In genomic region chr10:116208727-116209115, GRCm38 (mm10) we compare ENCODE assay signal across 11 mouse cellular contexts.
A peak's percentile ranks its signal among the peaks of the same experiment; 100 is the strongest.
DNase-seq lines count a peak whose midpoint lies in the region; ATAC-seq and TF ChIP-seq lines count a peak whose summit lies in the region.
"Had no signal": no experiment of that assay in that cellular context is flagged by ENCODE, and none has a peak within 500 bp of the region (broad histone marks: within the 10 kb centered on the region; RNA-seq: fewer than 3 reads in every experiment).

No protein-coding gene starts in this region.

- no peak for TF ChIP-seq POLR2A in thymus, adult 2 months (IDR thresholded peaks at IDR 0.05; ENCODE audit: control insufficient read depth, extremely low read depth, insufficient read depth, low read length, poor library complexity)

- H3K4me2 ChIP-seq in kidney, embryonic 14.5 days (replicated peaks; ENCODE audit: low read depth, low read length), result no peak overlapping the region
- H3K4me2 ChIP-seq in heart, embryonic 11.5 days, result peak overlapping the region; percentile 50

- H3K27ac ChIP-seq in kidney, embryonic 14.5 days (ENCODE audit: low read depth, low read length), result no peak overlapping the region
- H3K27ac ChIP-seq in heart, embryonic 11.5 days (ENCODE audit: low read depth, low read length), result no peak overlapping the region
- H3K27ac ChIP-seq in thymus, adult 2 months (ENCODE audit: control insufficient read depth, insufficient read depth, low read length), result no peak overlapping the region

- 49% methylated on average over 9 of the region's 9 CpGs for WGBS in kidney, embryonic 14.5 days
- WGBS in heart, embryonic 11.5 days (ENCODE audit: insufficient replicate concordance), result 20% methylated on average over 9 of the region's 9 CpGs
- WGBS in thymus, adult 2 months, result 28% methylated on average over 9 of the region's 9 CpGs

- H3K4me3 ChIP-seq in kidney, embryonic 14.5 days (ENCODE audit: low read length), result no peak overlapping the region
- H3K4me3 ChIP-seq in heart, embryonic 11.5 days (ENCODE audit: low read depth, low read length), result no peak overlapping the region
- H3K4me3 ChIP-seq in thymus, adult 2 months (ENCODE audit: control insufficient read depth, insufficient read depth, low read length), result no peak overlapping the region
- H3K4me3 ChIP-seq: erythroblast, embryonic 14.5 days; hindbrain, embryonic 15.5 days had no signal

- no peak for TF ChIP-seq CTCF in thymus, adult 2 months (IDR thresholded peaks at IDR 0.05; ENCODE audit: borderline replicate concordance, control insufficient read depth, extremely low read depth, insufficient read depth, low read length, poor library complexity)

- no peak; the same call in 1 of the 2 replicates for ATAC-seq in kidney, embryonic 14.5 days (ENCODE audit: low FRiP score, low TSS enrichment)
- 0 out of 2 replicates have a peak, but pooled peaks have one; percentile 7 for ATAC-seq in heart, embryonic 11.5 days (replicated peaks; ENCODE audit: insufficient number of reproducible peaks, low FRiP score, low TSS enrichment)

- peak; percentile 45 for DNase-seq in kidney, adult 11 months
- peak; percentile 66 for DNase-seq in kidney, postnatal 14 days
- DNase-seq in lung, postnatal 25 days (ENCODE audit: low spot score), result peak; percentile 49
- no peak for DNase-seq in left cerebral cortex, postnatal 25 days (ENCODE audit: low spot score in 2 of 2)
- DNase-seq in MN1 (ENCODE audit: low spot score), result no peak
- no peak for DNase-seq in thymus, adult 2 months

- no peaks in the 10 kb centered on the region for H3K36me3 ChIP-seq in kidney, embryonic 14.5 days (ENCODE audit: control insufficient read depth, insufficient read depth, low read length)
- no peaks in the 10 kb centered on the region for H3K36me3 ChIP-seq in heart, embryonic 11.5 days (ENCODE audit: control insufficient read depth, insufficient read depth, low read length)
- H3K36me3 ChIP-seq in thymus, adult 2 months (ENCODE audit: control insufficient read depth, insufficient read depth, low read length), result no peaks in the 10 kb centered on the region
- H3K36me3 ChIP-seq: hindbrain, embryonic 15.5 days had no signal

- H3K4me1 ChIP-seq in kidney, embryonic 14.5 days (ENCODE audit: control insufficient read depth, insufficient read depth, low read length), result 0 out of 2 replicates have a peak, but pooled peaks cover 4% of the 10 kb centered on the region
- no peaks in the 10 kb centered on the region for H3K4me1 ChIP-seq in heart, embryonic 11.5 days (ENCODE audit: control insufficient read depth, insufficient read depth, low read length)
- H3K4me1 ChIP-seq in thymus, adult 2 months (replicated peaks; ENCODE audit: control insufficient read depth, insufficient read depth, low read length), result no peaks in the 10 kb centered on the region

- no peaks in the 10 kb centered on the region for H3K27me3 ChIP-seq in kidney, embryonic 14.5 days (ENCODE audit: control insufficient read depth, insufficient read depth, low read length)
- no peaks in the 10 kb centered on the region for H3K27me3 ChIP-seq in heart, embryonic 11.5 days (ENCODE audit: control insufficient read depth, insufficient read depth, low read length)
- no peaks in the 10 kb centered on the region for H3K27me3 ChIP-seq in thymus, adult 2 months (ENCODE audit: control insufficient read depth, insufficient read depth, low read length)
- H3K27me3 ChIP-seq: CH12.LX; hindbrain, embryonic 15.5 days had no signal

- intact Hi-C loops in left cerebral cortex, postnatal 25 days (cut with DNase I), result loop anchor here (1.0 to 5.0 kb wide), 3 partner anchors 59 to 684 kb away; no protein-coding TSS in a partner anchor

- no peaks in the 10 kb centered on the region for H3K9me3 ChIP-seq in kidney, embryonic 14.5 days (ENCODE audit: control insufficient read depth, low read length)
- no peaks in the 10 kb centered on the region for H3K9me3 ChIP-seq in heart, embryonic 11.5 days (replicated peaks; ENCODE audit: control insufficient read depth, low read length)
- H3K9me3 ChIP-seq: hindbrain, embryonic 15.5 days had no signal

- H3K9ac ChIP-seq in kidney, embryonic 14.5 days (ENCODE audit: low read depth, low read length), result no peak overlapping the region
- no peak overlapping the region for H3K9ac ChIP-seq in heart, embryonic 11.5 days (ENCODE audit: low read depth, low read length)
- H3K9ac ChIP-seq: hindbrain, embryonic 15.5 days had no signal

Comparison
In these comparisons a context has a peak if more than half of its experiments do, and no peak if none do; other contexts are left out.
1. DNase-seq: peak in kidney, adult 11 months (single experiment), kidney, postnatal 14 days (single experiment) and lung, postnatal 25 days (single experiment); none in left cerebral cortex, postnatal 25 days (0 of 2), MN1 (single experiment) and thymus, adult 2 months (single experiment).